Mouse (Mus musculus) macrophage (primary cell): ENCODE results near the gene Gm28042. TPM values are rescaled to one million over a fixed set of nuclear protein-coding genes. Genes with fewer than 3 reads are reported as not detected.

ENCODE experiments used
- H3K27ac ChIP-seq: fragments of 350-480 bp; formaldehyde crosslinking; 2 replicates; pipeline ENCODE4 v1.9.0; 2021
- H3K36me3 ChIP-seq: fragments of 350-480 bp; formaldehyde crosslinking; 2 replicates; pipeline ENCODE4 v1.9.0; 2021; ENCODE audit errors: inconsistent target
- H3K4me3 ChIP-seq: fragments of 350-480 bp; formaldehyde crosslinking; 2 replicates; pipeline ENCODE4 v1.9.0; 2021; ENCODE audit errors: inconsistent target
- H3K79me2 ChIP-seq: fragments of 350-480 bp; formaldehyde crosslinking; 2 replicates; pipeline ENCODE4 v1.9.0; 2021; ENCODE audit errors: inconsistent target
- WGBS: methylation state at CpG from one replicate; pipeline ENCODE4 v1.1.7; 2026; ENCODE audit warnings: inconsistent platforms; ENCODE audit not compliant: missing documents; 5-methylcytosine and 5-hydroxymethylcytosine counted together
- polyA plus RNA-seq: library from polyadenylated mRNA; stranded (reverse); fragments of 250-400 nt; gene quantifications from 3 replicates; pipeline ENCODE4 v1.2.4, GENCODE M21; 2018; ENCODE audit warnings: inconsistent platforms

Gm28042 gene
- polyA plus RNA-seq, 1 experiment from 2014 or later = not detected

- Histone ChIP-seq H3K36me3 (peaks cover 39% of the 10 kb centered on the region), H3K4me3 (no peak overlapping the region), H3K27ac (no peak overlapping the region), H3K79me2 (peaks cover 7% of the 10 kb centered on the region; the same call in 1 of the 2 replicates)
- 100% methylated on average over 2 of the region's 2 CpGs for WGBS
These were observed 60.6 kb downstream of the Gm28042 start for GRCm38 (mm10) chr2:120087897-120088296.

DNA sequence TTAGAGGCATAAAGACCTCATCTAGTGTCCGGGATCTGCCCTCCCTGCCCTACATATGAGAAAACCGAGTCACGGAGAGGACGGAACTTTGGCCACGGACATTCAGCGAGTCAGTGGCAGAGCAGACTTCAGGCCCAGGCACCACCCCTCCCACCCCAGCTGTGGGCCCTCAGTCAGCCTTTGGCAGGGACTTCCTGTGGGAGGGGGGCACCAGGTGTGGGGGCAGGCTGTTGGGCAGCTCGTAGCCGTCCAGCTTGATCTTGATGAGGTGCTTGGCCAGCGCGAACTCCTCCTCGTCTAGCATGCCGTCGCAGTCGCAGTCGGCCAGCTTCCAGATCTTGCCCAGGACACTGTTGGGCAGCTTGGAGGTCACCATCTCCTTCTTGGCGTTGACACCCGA is 63.7 kb downstream of the Gm28042 start:
- no peak overlapping the region for H3K27ac ChIP-seq
- peaks cover 34% of the 10 kb centered on the region; the same call in 1 of the 2 replicates for H3K79me2 ChIP-seq
- no peak overlapping the region for H3K4me3 ChIP-seq
- WGBS = 97% methylated on average over 16 of the region's 17 CpGs
- H3K36me3 ChIP-seq = peaks cover 59% of the 10 kb centered on the region

Other genes with a start within 250 kb of the Gm28042 start
- gene Rpap1, start 240.0 kb upstream of the Gm28042 start, polyA plus RNA-seq = 5.7 to 9.3 TPM (median 8.7 TPM) in 3 replicates
- 0.25 to 0.93 TPM (median 0.48 TPM) in 3 replicates for gene Tyro3, start 229.8 kb upstream of the Gm28042 start, polyA plus RNA-seq
- 10.1 to 15.2 TPM (median 14.8 TPM) in 3 replicates for gene Mga, start 130.3 kb upstream of the Gm28042 start, polyA plus RNA-seq
- 3.1 to 4.3 TPM (median 3.8 TPM) in 3 replicates for gene Mapkbp1, start 54.8 kb upstream of the Gm28042 start, polyA plus RNA-seq
- gene Jmjd7, start within 50 bp of the Gm28042 start, polyA plus RNA-seq = 1.6 to 3.2 TPM (median 2.6 TPM) in 3 replicates
- 0.15 to 0.17 TPM in 2 of 3 replicates, not detected in the other for gene Pla2g4b, start 5.9 kb downstream of the Gm28042 start, polyA plus RNA-seq
- gene Ehd4, start 127.1 kb downstream of the Gm28042 start, polyA plus RNA-seq = 253 to 336 TPM (median 297 TPM) in 3 replicates
- gene Pla2g4e, start 217.8 kb downstream of the Gm28042 start, polyA plus RNA-seq = not detected in 3 replicates